Mouse (Mus musculus): ENCODE results near the gene Gm15085. TPM values are rescaled to one million over a fixed set of nuclear protein-coding genes. Genes with fewer than 3 reads are reported as not detected.
"Not testable (repeated sequence)": the region's sequence is repeated elsewhere in the genome, so short reads cannot be mapped to it uniquely, and the experiment has no call there.

Gm15085 gene
- not detected in 2 replicates for polyA plus RNA-seq (2011; ENCODE audit: insufficient read length, low read depth, missing spikeins)

DNA sequence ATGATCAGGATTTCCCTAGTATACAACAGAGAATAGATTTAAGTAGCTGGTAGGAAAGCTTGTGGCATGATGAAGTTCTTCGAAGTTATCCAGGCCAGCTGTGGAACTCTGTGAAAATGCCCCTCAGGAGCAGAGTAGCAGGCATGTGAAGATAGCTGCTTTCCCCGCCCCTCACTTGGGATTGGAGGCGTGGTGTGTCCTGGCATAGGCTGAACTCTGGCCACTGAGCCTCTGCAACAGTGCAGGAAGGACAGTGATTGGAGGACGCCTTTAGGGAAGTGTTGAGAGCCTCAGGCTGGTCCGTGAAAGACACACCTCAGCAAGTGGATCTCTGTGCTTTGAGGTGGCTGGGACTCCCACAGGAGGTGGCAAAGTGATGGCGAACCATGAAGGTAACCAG is at the start of gene Gm15085:
Gene Gm15085 (plus strand): TSS at position 301 of the 400 bp plus-strand sequence.
- not testable (repeated sequence) for H3K4me1 ChIP-seq (ENCODE audit: control insufficient read depth, insufficient read depth, low read length); H3K4me3 ChIP-seq (ENCODE audit: insufficient read depth, low read length); H3K27ac ChIP-seq (ENCODE audit: insufficient read depth, low read length)

Other genes with a start within 250 kb of the Gm15085 start
- not detected in 2 replicates for gene Gm15093, start 175.2 kb upstream of the Gm15085 start, polyA plus RNA-seq (2011; ENCODE audit: insufficient read length, low read depth, missing spikeins)
- gene Gm10439, start 147.0 kb downstream of the Gm15085 start, polyA plus RNA-seq (2011; ENCODE audit: insufficient read length, low read depth, missing spikeins) = not detected in 2 replicates